Mouse (Mus musculus): ENCODE data around the gene Usp46. TPM values are rescaled to one million over a fixed set of nuclear protein-coding genes. Genes with fewer than 3 reads are reported as not detected.

Usp46 gene
- total and polyA plus RNA-seq, 3 experiments: 1.7 to 22.5 (median 16.3) TPM

- Histone ChIP-seq H3K4me3 (ENCODE audit: low read depth, low read length) (no peak overlapping the region), H3K27me3 (ENCODE audit: insufficient read depth, low read length) (no peaks in the 10 kb centered on the region), H3K4me1 (ENCODE audit: insufficient read depth, low read depth, low read length) (no peaks in the 10 kb centered on the region), H3K9me3 (replicated peaks) (no peaks in the 10 kb centered on the region), H3K36me3 (replicated peaks) (no peaks in the 10 kb centered on the region)
- TF ChIP-seq GATA1 (IDR thresholded peaks at IDR 0.05; ENCODE audit: borderline replicate concordance, low read length) (no peak), CTCF (IDR thresholded peaks at IDR 0.05; ENCODE audit: low read depth, low read length) (no peak), TAL1 (conservative IDR thresholded peaks at IDR 0.05; ENCODE audit: low read depth, low read length) (no peak), GATA2 (IDR thresholded peaks at IDR 0.05; ENCODE audit: borderline replicate concordance, low read depth, low read length) (no peak), POLR2AphosphoS5 (IDR thresholded peaks at IDR 0.05; ENCODE audit: insufficient replicate concordance, low read depth, low read length) (no peak)
- ATAC-seq (ENCODE audit: extremely low read depth, insufficient number of reproducible peaks, low FRiP score, poor library complexity, severe bottlenecking): no peak
- DNase-seq (ENCODE audit: low spot score): no peak
These were observed 117.2 kb downstream of the Usp46 start for GRCm38 (mm10) chr5:73950809-73951648.

Other genes starting within 250 kb of the Usp46 start
- not detected in 2 replicates for gene Rasl11b, start 126.9 kb upstream of the Usp46 start, total RNA-seq (2014; fragmentation: Nextera tagmentation)
- 0.17 and 0.33 TPM in 2 replicates for gene Rasl11b, start 126.9 kb upstream of the Usp46 start, total RNA-seq (2017)
- gene Rasl11b, start 126.9 kb upstream of the Usp46 start, polyA plus RNA-seq (2012): 0.11 and 0.30 TPM in 2 replicates

Data from G1E (cell line).